Mouse (Mus musculus): ENCODE results near the gene Patl2. TPM values are rescaled to one million over a fixed set of nuclear protein-coding genes. Genes with fewer than 3 reads are reported as not detected.
"Not testable (repeated sequence)": the region's sequence is repeated elsewhere in the genome, so short reads cannot be mapped to it uniquely, and the experiment has no call there.

Patl2 gene
- total RNA-seq, 1 experiment from 2014 or later = not detected

GRCm38 (mm10) chr2:122143111-122143510, 42.9 kb downstream of the Patl2 start:
- no peak for DNase-seq

DNA sequence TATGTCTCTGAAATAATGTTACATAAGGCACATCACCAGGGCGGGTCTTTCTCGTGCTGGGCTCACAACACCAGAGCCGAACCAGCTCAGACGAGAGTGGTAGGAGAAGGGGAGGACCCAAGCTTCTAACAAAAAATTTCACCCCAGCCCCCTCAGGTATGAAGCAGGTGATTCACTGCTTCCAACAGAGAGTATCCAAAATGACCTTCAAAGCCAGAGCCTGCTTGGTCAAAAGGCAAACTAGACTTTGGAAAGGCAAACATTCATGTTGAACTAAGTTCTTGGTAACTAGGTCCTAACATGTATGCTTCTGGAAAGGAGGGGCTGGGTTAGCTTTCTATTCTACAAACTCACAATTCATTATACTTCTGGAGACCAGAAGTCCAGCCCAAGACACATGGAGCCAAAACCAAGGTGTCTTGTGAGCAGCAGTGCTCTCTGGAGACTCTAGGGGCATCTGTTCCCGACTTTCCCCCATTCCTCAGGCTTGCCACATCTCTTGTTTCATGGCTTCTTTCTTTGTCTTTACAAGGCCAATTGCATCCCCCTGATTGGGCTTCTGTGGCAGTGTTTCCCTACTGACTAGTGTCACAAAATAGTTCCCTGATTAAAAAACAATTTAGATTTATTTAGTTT, 44.5 kb downstream of the Patl2 start:
- no peak for DNase-seq

DNA sequence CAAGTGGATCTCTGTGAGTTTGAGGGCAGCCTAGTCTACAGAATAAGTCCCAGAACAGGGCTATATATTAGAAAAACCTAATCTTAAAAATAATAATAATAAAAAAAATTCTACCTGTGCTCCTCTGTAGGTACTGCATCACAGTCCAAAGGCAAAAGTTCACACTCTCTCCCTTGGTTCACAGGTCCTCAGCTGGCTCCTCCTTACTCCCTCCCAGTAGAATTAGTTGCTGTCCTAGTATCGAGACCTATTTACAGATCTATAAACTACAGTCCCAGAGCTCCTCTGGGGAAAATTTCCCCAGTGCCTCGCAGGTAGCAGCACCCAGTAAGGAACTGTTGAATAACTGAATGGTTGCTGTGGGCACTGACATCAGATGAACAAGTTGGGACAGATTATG, 45.2 kb downstream of the Patl2 start:
- no peak for DNase-seq

GRCm38 (mm10) chr2:122137839-122138465, 48.0 kb downstream of the Patl2 start:
- DNase-seq = no peak

DNA sequence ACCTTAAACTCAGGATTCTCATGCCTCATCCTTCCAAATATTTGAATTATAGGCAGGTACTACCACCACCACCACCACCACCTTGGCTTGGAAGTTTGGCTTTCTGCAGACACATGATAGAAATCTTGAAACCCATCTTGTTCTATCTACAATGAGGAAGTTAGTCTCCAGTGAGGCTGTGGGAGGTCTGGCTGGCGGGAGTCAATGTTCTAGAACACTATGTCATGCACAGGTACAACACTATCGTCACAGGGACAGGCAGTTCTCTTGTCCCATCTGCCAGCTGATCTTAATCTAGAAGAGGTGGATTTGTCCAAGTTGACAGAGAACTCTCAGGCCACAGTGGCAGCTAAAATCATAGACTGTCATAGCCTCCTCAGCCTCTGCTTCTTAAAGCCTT, 53.4 kb downstream of the Patl2 start:
- no peak for DNase-seq

DNA sequence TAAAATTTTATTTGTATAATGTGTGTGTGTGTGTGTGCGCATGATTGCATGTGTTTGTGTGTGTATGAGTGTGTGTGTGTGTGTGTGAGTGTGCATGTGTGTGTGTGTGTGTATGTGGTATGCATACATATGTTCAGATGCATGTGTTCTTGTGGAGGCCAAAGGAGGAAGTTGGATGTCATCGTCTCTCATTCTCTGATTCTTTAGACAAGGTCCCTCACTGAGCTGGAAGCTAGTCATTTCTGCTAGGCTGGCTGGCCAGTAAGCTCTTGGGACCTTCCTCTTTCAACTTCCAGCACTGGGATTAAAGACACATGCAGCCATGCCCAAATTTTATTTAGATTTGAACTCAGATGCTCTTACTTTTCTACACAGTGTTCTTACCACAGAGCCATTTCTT, 53.9 kb downstream of the Patl2 start:
- no peak for DNase-seq

GRCm38 (mm10) chr2:122127635-122128034, 58.4 kb downstream of the Patl2 start:
- DNase-seq = no peak

- no peak for DNase-seq
These were observed 59.1 kb downstream of the Patl2 start for GRCm38 (mm10) chr2:122126765-122127347.

DNA sequence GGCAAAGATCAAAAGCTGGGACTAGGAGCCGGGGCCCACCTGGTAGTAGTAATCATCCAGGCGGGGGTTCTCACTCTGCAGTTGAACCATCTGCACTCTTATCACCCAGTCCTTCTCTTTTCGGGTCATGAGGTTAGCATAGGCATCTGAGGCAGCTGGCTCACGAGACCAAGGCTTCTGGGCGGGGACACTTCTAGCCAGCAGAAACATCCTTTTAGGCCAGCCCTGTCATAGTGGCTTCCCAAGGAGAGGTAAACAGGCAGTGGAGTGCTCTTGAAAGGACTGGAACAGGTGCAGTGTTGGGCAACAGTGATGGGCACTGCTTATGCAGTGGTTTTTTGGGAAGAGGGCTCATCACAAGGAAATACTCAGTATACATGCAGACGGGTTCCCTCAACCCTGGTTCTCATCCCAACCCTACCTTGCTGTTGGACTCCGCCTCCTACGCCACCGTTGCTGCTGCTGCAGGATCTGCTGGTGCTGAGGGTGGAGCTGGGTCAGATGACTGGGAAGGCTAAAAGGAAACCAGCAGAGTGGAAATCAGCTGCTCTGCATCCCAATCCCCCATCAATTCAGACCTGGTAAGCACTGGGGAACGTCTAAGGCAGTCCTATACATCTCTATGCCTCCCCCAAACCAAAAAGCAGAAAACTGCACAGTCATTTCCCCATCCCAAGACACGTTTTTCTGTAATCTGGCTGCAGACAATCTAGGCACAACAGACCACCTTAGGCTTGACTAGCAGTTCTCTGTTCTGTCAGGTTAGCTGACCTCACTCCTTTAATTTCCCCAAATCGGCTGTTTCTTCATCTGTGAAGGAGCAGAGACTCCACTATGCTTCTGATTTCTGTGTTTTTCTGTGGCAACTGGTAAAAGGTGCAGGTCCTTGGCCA, 60.1 kb downstream of the Patl2 start:
- DNase-seq = no peak

GRCm38 (mm10) chr2:122117961-122118958, 67.7 kb downstream of the Patl2 start, which contains the start of gene Spg11:
Gene Spg11 (minus strand): TSS chr2:122118386.
- DNase-seq = peak; percentile 98

- DNase-seq = no peak
These were observed 69.1 kb downstream of the Patl2 start for GRCm38 (mm10) chr2:122116888-122117287.

DNA sequence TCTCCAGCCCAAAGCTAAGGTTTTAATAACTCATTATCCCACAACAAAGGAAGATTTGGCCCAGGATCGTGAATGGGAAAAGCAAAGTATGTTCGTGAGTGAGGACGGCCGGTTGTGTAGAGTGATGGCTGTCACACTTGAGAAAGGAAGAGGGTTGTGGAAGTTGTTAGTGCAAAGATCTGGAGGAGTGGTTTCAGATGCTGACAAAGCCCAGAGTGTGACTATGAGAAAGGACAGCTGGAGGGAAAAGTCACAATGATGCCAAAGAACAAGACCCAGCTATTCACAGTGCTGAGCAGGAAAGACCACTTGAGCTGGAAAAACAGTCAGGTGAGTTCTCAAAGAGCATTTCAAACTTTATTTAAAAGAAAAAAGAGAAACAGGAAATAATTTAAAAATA, 76.3 kb downstream of the Patl2 start:
- DNase-seq = no peak

DNA sequence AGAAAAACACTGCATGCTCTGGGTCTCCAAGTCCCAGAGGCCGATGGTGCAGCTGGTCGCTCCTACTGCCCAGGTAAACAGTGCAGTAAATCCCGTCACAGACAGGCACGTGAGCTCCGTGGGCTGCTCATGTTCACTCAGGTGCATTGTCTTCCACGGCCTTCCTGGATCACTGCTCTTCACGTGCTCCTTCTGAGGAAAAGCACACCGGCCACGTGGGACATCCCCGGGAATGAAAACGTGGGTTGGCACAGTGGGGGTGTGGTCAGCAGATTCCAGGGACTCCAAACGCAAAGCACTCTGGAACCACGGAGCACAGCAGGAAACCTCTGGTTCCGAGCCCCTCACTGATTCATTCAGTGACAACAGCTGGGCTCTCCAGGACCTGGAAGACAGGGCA, 77.9 kb downstream of the Patl2 start:
- DNase-seq = no peak

DNA sequence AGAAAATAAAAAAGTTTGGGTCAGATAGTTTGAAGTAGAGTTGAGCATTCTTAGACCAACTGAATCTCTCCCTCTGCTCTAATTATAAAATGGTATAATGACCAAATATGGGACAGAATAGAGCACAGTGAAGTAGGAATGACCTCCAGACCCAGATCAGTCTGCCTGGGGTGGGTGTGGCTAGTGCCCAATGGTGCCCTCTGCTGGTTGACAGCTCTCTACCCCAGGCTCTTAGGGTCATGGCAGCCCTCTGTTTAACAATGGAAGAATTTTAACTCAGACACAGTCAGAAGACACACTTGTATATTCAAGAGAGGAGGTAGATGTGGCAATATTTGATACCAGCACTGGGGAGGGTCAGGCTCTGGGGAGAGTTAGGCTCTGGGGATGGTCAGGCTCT, 83.9 kb downstream of the Patl2 start:
- peak; percentile 35 for DNase-seq

GRCm38 (mm10) chr2:122097686-122098085, 88.3 kb downstream of the Patl2 start:
- DNase-seq = not testable (repeated sequence)

GRCm38 (mm10) chr2:122093844-122094243, 92.1 kb downstream of the Patl2 start:
- no peak for DNase-seq

GRCm38 (mm10) chr2:122086446-122086845, 99.5 kb downstream of the Patl2 start:
- DNase-seq = no peak

GRCm38 (mm10) chr2:122081728-122082456, 104.1 kb downstream of the Patl2 start:
- DNase-seq = peak; percentile 16

Data from adrenal gland, postnatal 25 days (tissue).